Mouse (Mus musculus) midbrain, embryonic 15.5 days (tissue): Measurements from ENCODE around the gene Atp6v0a1. TPM values are rescaled to one million over a fixed set of nuclear protein-coding genes. Genes with fewer than 3 reads are reported as not detected.
A peak's percentile ranks its signal among the peaks of the same experiment; 100 is the strongest.

Source experiments
- ATAC-seq: fragments of 200-750 bp; cut with Nextera tagmentation; replicated peaks from 2 replicates; pipeline ENCODE4 v1.8.0; 2017; ENCODE audit warnings: moderate TSS enrichment
- H3K27ac ChIP-seq: fragments of 300-500 bp; sonication (generic); 2 replicates; pipeline ENCODE4 v1.5.1; 2015; ENCODE audit warnings: mild to moderate bottlenecking, inconsistent platforms
- H3K27me3 ChIP-seq: fragments of 300-500 bp; sonication (generic); replicated peaks from 2 replicates; pipeline ENCODE4 v1.6.1; 2015; ENCODE audit warnings: inconsistent platforms
- H3K36me3 ChIP-seq: fragments of 300-500 bp; sonication (generic); replicated peaks from 2 replicates; pipeline ENCODE4 v1.6.1; 2015; ENCODE audit warnings: inconsistent platforms
- H3K4me1 ChIP-seq: fragments of 300-500 bp; sonication (generic); 2 replicates; pipeline ENCODE4 v1.6.1; 2015; ENCODE audit warnings: inconsistent platforms
- H3K4me2 ChIP-seq: fragments of 300-500 bp; sonication (generic); 2 replicates; pipeline ENCODE4 v1.6.1; 2015; ENCODE audit warnings: inconsistent platforms, mild to moderate bottlenecking, moderate library complexity
- H3K4me3 ChIP-seq: fragments of 300-500 bp; sonication (generic); 2 replicates; pipeline ENCODE4 v1.5.1; 2015; ENCODE audit warnings: mild to moderate bottlenecking, inconsistent platforms
- H3K9ac ChIP-seq: fragments of 300-500 bp; sonication (generic); 2 replicates; pipeline ENCODE4 v1.6.1; 2015; ENCODE audit warnings: mild to moderate bottlenecking, inconsistent platforms
- H3K9me3 ChIP-seq: fragments of 300-500 bp; sonication (generic); 2 replicates; pipeline ENCODE4 v1.6.1; 2016; ENCODE audit warnings: inconsistent platforms
- WGBS: fragments of 180-500 bp; shearing (Covaris S2); methylation state at CpG from one replicate; pipeline ENCODE4 v1.1.7; 2015; ENCODE audit warnings: mixed read lengths; 5-methylcytosine and 5-hydroxymethylcytosine counted together
- polyA plus RNA-seq: library from polyadenylated mRNA; unstranded; fragments of >200 nt; fragmentation: Nextera tagmentation; extraction: Ambion mirVana; gene quantifications from 2 replicates; pipeline ENCODE4 v1.2.1, GENCODE M21; 2015

The Atp6v0a1 gene
- polyA plus RNA-seq, 1 experiment from 2014 or later = 148 TPM

GRCm38 (mm10) chr11:101083083-101083697, 73.9 kb downstream of the Atp6v0a1 start:
- H3K4me2 ChIP-seq = peak overlapping the region; percentile 95
- peak overlapping the region; percentile 88 for H3K27ac ChIP-seq
- H3K4me3 ChIP-seq = peak overlapping the region; percentile 72
- no peaks in the 10 kb centered on the region for H3K9me3 ChIP-seq
- ATAC-seq = no peak; the same call in 1 of the 2 replicates
- peak overlapping the region; percentile 83 for H3K9ac ChIP-seq
- H3K4me1 ChIP-seq = peaks cover 42% of the 10 kb centered on the region
- WGBS = 35% methylated on average over 19 of the region's 19 CpGs
- peaks cover 30% of the 10 kb centered on the region for H3K27me3 ChIP-seq
- H3K36me3 ChIP-seq = no peaks in the 10 kb centered on the region

- Histone ChIP-seq H3K4me3 (no peak overlapping the region), H3K27me3 (peaks cover 19% of the 10 kb centered on the region), H3K4me2 (no peak overlapping the region), H3K4me1 (peaks cover 45% of the 10 kb centered on the region), H3K9me3 (no peaks in the 10 kb centered on the region), H3K9ac (no peak overlapping the region), H3K36me3 (peaks cover 2% of the 10 kb centered on the region), H3K27ac (no peak overlapping the region)
- ATAC-seq = no peak
- WGBS = 87% methylated on average over 14 of the region's 14 CpGs
These were observed 75.0 kb downstream of the Atp6v0a1 start for GRCm38 (mm10) chr11:101084246-101084645.

- Histone ChIP-seq H3K4me3 (no peak overlapping the region), H3K27me3 (peaks cover 14% of the 10 kb centered on the region), H3K36me3 (peaks cover 8% of the 10 kb centered on the region), H3K9me3 (no peaks in the 10 kb centered on the region), H3K4me1 (peaks cover 45% of the 10 kb centered on the region), H3K9ac (no peak overlapping the region), H3K4me2 (no peak overlapping the region), H3K27ac (no peak overlapping the region)
- 91% methylated on average over 12 of the region's 12 CpGs for WGBS
- no peak for ATAC-seq
These were observed 75.6 kb downstream of the Atp6v0a1 start for GRCm38 (mm10) chr11:101084811-101085210.

GRCm38 (mm10) chr11:101085617-101086322, 76.5 kb downstream of the Atp6v0a1 start:
- H3K27ac ChIP-seq = no peak overlapping the region; the same call in 1 of the 2 replicates
- no peak overlapping the region for H3K4me3 ChIP-seq
- no peak overlapping the region for H3K4me2 ChIP-seq
- H3K36me3 ChIP-seq = peaks cover 16% of the 10 kb centered on the region
- peaks cover 4% of the 10 kb centered on the region for H3K27me3 ChIP-seq
- no peaks in the 10 kb centered on the region for H3K9me3 ChIP-seq
- no peak for ATAC-seq
- WGBS = 93% methylated on average over 18 of the region's 18 CpGs
- 0 out of 2 replicates have a peak overlapping the region, but pooled peaks have one; percentile 73 for H3K9ac ChIP-seq
- peaks cover 45% of the 10 kb centered on the region for H3K4me1 ChIP-seq

- Histone ChIP-seq H3K9ac (peak overlapping the region; percentile 73), H3K4me3 (peak overlapping the region; percentile 73; the same call in 1 of the 2 replicates), H3K27me3 (no peaks in the 10 kb centered on the region), H3K4me2 (peak overlapping the region; percentile 80), H3K9me3 (no peaks in the 10 kb centered on the region), H3K36me3 (peaks cover 21% of the 10 kb centered on the region), H3K4me1 (peaks cover 45% of the 10 kb centered on the region), H3K27ac (peak overlapping the region; percentile 85)
- 83% methylated on average over 6 of the region's 6 CpGs for WGBS
- no peak for ATAC-seq
These were observed 77.0 kb downstream of the Atp6v0a1 start for GRCm38 (mm10) chr11:101086323-101086674.

- Histone ChIP-seq H3K27ac (peak within 1 kb of the TSS; percentile 85), H3K9me3 (no peaks in the 10 kb centered on the region), H3K4me3 (peak within 1 kb of the TSS; percentile 73), H3K27me3 (no peaks in the 10 kb centered on the region), H3K4me1 (peaks cover 38% of the 10 kb centered on the region), H3K9ac (peak within 1 kb of the TSS; percentile 73), H3K4me2 (peak within 1 kb of the TSS; percentile 80), H3K36me3 (peaks cover 26% of the 10 kb centered on the region)
- peak; percentile 85 for ATAC-seq
- WGBS = 2% methylated on average over 51 of the region's 52 CpGs
These were observed 77.8 kb downstream of the Atp6v0a1 start, which contains the start of gene Mlx for GRCm38 (mm10) chr11:101086756-101087681. Gene Mlx, plus strand, starts transcription at chr11:101087277.

- no peak for ATAC-seq
- H3K36me3 ChIP-seq = peaks cover 30% of the 10 kb centered on the region
- H3K4me3 ChIP-seq = peak overlapping the region; percentile 73
- H3K9me3 ChIP-seq = no peaks in the 10 kb centered on the region
- peak overlapping the region; percentile 85 for H3K27ac ChIP-seq
- no peaks in the 10 kb centered on the region for H3K27me3 ChIP-seq
- peak overlapping the region; percentile 80 for H3K4me2 ChIP-seq
- H3K9ac ChIP-seq = peak overlapping the region; percentile 73
- WGBS = 12% methylated on average over 8 of the region's 8 CpGs
- H3K4me1 ChIP-seq = peaks cover 36% of the 10 kb centered on the region
These were observed 78.4 kb downstream of the Atp6v0a1 start for GRCm38 (mm10) chr11:101087682-101088055.

- no peaks in the 10 kb centered on the region for H3K27me3 ChIP-seq
- 88% methylated on average over 1 of the region's 1 CpGs for WGBS
- no peak overlapping the region for H3K4me3 ChIP-seq
- H3K27ac ChIP-seq = no peak overlapping the region
- peaks cover 34% of the 10 kb centered on the region for H3K4me1 ChIP-seq
- H3K9me3 ChIP-seq = no peaks in the 10 kb centered on the region
- H3K36me3 ChIP-seq = peaks cover 35% of the 10 kb centered on the region
- H3K4me2 ChIP-seq = no peak overlapping the region
- no peak for ATAC-seq
- no peak overlapping the region for H3K9ac ChIP-seq
These were observed 80.7 kb downstream of the Atp6v0a1 start for GRCm38 (mm10) chr11:101089931-101090330.

- H3K27me3 ChIP-seq = no peaks in the 10 kb centered on the region
- H3K27ac ChIP-seq = peak overlapping the region; percentile 90
- H3K4me1 ChIP-seq = peaks cover 13% of the 10 kb centered on the region
- H3K36me3 ChIP-seq = peaks cover 58% of the 10 kb centered on the region
- H3K9ac ChIP-seq = peak overlapping the region; percentile 39
- peak overlapping the region; percentile 84 for H3K4me2 ChIP-seq
- WGBS = 1% methylated on average over 18 of the region's 18 CpGs
- no peaks in the 10 kb centered on the region for H3K9me3 ChIP-seq
- ATAC-seq = peak; percentile 53
- H3K4me3 ChIP-seq = peak overlapping the region; percentile 68
These were observed 85.7 kb downstream of the Atp6v0a1 start for GRCm38 (mm10) chr11:101094930-101095313.

- Histone ChIP-seq H3K4me1 (peaks cover 13% of the 10 kb centered on the region), H3K9ac (peak within 1 kb of the TSS; percentile 75), H3K36me3 (peaks cover 58% of the 10 kb centered on the region), H3K27me3 (no peaks in the 10 kb centered on the region), H3K4me3 (peak within 1 kb of the TSS; percentile 68), H3K4me2 (peak within 1 kb of the TSS; percentile 84), H3K27ac (peak within 1 kb of the TSS; percentile 90), H3K9me3 (no peaks in the 10 kb centered on the region)
- peak; percentile 96 for ATAC-seq
- under 1% methylated on average over 43 of the region's 43 CpGs for WGBS
These were observed 86.2 kb downstream of the Atp6v0a1 start, which contains the start of gene Psmc3ip for GRCm38 (mm10) chr11:101095314-101096024. Gene Psmc3ip, minus strand, starts transcription at chr11:101095436.

GRCm38 (mm10) chr11:101098231-101098630, 89.0 kb downstream of the Atp6v0a1 start:
- H3K4me3 ChIP-seq = no peak overlapping the region
- H3K9me3 ChIP-seq = no peaks in the 10 kb centered on the region
- H3K4me1 ChIP-seq = peaks cover 13% of the 10 kb centered on the region
- no peak overlapping the region for H3K9ac ChIP-seq
- H3K36me3 ChIP-seq = peaks cover 47% of the 10 kb centered on the region
- 93% methylated on average over 8 of the region's 8 CpGs for WGBS
- no peak overlapping the region for H3K4me2 ChIP-seq
- ATAC-seq = no peak
- H3K27ac ChIP-seq = no peak overlapping the region
- no peaks in the 10 kb centered on the region for H3K27me3 ChIP-seq
